Mouse (Mus musculus) right cerebral cortex, postnatal 36 days (tissue): Measurements from ENCODE around the gene Gstcd.

Experiments
- DNase-seq, 2 experiments: peaks; one replicate each; pipeline ENCODE4 v3.0.0; 2022; ENCODE audit warnings: low spot score in 2 of 2, mixed read lengths in 1 of 2

Gstcd gene

DNA sequence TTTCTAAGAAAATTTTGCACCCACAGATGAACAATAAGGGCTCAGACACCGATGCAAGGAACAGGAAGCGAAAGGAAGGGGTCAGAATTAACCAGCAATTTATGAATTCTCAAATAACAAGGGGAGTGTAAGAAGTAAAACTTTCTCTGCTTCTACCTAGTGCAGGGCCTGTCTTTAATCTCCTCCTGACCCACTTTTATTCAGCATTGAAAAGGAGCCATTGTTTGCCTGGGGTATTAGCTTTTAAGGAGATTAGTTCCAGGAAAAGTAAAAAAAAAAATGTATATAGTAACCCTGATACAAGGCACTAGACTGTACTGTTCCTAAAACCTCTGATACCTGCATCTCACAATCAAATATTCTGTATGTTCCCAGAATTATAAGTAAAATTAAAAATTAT is 64.9 kb downstream of the Gstcd start:
- no peak for DNase-seq

DNA sequence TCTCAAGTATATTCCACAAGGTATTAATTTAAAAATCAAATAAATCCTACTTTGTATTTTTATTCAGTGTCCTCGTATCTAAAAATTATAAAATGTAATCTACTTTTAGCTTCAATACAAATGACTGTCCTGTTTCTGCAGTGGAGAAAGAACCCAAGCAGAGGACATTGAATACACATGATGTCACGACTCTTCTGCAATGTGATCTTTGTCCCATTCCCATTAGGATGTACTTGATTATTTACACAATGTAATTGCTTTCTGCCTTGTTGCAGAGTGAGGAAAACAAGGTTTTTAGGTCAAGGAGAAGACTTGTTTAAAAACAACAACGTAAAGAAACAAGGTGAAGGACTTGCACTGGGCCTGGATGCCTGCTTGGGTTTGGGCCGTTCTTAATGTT is 84.6 kb downstream of the Gstcd start:
- no peak for DNase-seq

DNA sequence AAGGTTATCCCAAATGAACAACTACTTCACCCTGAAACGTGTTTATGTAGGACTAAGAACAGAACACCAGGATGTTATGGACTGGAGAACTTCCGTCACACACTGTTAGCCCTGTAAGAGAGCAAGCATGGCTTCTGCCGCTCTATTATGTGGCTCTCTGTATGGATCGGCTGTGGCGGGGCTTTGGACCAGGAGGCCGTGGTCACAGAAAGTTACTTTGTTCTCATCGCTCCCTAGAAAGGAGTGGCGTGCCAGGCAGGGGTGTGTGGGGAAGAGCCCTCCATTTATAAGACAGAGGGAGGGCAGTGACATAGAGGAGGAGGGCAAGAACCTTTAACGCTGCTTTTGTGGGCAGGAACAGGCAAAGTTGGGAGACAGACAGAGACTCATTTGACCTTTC is 95.5 kb downstream of the Gstcd start:
- no peak for DNase-seq

DNA sequence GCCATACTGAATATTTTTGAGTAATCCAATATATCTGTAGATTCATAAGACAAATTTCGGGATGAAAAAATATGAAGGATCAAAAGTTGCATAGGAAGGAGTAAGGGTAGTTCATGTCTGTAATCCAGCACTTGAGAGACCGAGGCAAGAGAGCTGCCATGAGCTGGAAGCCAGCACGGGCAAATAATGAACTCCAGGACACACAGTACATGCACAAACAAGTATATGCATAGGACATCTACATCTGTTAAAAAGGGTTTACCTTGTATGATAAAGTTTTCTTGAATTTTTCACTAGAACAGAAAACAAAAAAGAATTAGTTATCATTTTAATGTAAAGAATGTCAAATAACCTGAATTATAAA is 95.9 kb downstream of the Gstcd start:
- no peak for DNase-seq

DNA sequence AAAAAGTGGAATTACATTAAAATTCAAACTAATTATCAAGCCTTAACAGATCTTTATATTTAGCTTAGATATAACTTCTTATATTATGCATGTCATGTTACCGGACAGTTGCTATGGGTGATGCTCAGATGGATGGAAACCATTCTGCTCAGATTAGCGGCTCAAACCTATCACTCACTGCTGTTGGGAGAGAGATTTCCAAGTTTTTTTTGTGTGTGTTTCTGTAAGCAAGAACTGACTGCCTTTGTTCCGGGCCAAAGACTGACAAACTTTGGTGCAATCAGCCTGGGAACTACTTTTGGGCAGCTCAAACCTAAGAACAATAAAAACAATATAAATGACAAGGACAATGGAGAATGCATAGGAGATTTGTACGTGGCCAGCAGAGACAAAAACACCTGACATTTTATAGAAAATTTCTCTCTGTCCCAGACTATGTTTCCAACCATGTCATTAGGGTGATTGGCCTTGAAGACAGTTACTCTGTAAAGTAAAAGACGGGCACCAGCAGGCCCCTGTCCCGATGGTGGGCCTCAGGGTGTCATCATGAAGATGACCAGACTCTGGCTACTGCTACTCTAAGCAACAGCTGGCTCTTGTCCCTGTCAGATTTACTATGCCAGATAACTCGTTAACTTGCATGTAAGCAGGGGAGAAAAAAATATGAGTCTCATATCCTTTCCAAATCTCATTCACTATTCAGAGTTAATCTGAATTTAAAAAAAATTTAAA is 96.5 kb downstream of the Gstcd start:
- no peak for DNase-seq

DNA sequence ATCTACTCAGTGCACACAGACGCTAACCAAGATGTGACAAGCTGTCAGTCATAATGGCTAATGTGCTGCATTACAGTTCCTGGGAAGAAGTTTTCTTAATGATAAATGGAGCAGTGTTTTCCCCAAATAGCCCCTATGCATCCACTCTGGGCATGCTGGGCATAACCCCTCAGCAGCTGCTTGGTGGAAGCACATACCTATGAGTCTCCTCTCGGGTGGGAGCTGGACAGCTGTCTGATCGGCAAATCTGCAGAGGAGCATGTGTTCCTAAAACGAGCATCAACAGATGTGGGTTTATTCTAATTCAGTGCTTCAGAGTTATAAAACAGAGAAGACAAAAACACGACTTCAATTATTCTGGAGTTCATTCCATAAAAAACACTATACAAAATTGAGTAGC is 105.6 kb downstream of the Gstcd start:
- DNase-seq, result no peak

DNA sequence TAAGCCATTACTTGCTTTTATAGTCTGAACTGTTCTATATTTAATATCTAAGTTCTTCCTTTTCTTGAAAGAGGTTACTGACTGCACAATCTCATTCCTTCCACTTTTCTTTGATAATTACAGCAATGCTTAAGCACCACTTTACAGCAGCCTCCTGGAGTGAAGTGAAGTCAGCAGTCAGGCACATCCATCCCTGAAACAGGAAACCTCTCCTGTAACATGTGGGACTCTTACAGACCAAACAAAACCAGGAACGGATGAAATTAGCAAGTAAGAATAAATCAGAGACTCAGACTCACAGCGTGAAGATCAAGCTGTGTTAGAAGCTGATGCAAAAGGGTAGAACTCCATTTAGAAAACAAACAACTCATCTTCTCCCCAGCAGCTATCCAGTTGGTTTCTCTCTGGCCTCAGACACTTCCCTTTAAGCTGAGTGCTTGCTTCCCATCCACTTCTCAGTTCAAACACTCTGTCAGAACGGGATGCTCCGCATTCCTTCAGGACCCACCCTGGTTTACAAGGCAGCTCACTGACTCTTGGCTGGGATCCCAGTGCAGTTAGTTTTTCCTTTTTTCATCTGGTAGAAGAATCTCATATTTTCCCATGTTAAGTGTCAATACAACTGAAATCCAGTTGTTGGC is 107.9 kb downstream of the Gstcd start:
- DNase-seq, result no peak

DNA sequence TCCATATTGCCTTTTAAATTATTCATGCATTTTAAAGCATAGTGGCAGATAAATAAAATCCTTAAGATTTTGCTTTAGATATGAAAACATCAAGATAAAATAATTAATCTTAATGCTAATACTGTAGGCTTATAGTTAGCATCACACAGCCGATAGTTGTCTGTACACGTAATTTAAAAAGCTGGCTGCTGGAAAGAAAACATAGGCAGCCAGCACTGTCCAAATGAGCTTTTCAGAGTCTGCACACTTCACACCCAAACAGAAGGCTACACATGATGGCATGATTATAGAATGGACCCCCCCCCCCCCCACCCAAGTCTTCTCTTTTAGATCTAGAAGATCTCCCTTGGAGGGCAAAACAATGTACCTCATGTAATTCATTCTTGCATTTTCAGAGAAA is 109.9 kb downstream of the Gstcd start:
- no peak for DNase-seq

DNA sequence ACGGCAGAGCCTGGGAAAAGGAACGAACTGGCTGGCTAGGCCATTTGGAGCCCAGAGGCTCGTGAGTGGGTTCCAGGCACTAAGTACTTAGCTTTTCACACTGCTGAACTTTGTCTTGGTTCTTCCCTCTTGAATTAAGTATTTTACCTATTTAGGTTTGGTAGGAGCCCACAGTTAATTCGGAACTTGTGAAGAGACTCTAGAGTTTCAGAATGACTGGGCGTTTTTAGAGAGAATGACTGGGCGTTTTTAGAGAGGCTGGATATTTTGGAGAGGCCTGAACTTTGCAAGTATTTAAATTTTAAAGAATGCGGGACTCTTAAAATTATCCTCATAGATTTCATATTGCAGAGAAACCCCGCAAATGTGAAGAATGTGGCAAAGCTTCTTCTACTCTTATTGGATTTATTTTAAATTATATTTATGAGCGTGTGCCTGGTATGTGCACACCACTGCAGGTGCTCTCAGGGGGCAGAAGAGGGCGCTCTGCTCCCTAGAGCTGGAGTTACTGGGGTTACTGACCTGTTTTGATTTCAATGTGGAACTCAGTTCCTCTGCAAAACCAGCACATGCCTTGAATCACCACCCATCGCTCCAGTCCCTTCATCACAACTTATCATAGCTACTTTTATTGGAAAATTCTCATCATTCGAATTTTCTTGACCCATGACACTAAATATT is 111.9 kb downstream of the Gstcd start:
- DNase-seq, result no peak

DNA sequence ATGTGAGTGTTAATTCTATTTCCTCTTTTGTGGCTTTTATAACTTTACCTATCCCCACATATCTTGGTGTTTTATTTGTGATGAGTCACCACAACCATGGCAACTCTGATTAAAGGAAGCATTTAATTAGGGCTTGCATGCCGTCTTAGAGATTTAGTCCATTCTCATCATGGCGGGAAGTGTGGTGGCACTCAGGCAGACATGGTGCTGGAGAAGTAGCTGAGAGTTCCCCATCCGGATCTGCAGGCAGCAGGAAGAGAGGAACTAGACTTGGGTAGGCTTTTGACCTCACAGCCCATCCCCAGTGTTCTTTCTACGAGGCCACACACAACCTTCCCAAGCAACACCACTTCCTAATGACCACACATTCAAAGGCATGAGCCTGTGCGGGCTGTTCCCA is 125.6 kb downstream of the Gstcd start:
- DNase-seq, result no peak

DNA sequence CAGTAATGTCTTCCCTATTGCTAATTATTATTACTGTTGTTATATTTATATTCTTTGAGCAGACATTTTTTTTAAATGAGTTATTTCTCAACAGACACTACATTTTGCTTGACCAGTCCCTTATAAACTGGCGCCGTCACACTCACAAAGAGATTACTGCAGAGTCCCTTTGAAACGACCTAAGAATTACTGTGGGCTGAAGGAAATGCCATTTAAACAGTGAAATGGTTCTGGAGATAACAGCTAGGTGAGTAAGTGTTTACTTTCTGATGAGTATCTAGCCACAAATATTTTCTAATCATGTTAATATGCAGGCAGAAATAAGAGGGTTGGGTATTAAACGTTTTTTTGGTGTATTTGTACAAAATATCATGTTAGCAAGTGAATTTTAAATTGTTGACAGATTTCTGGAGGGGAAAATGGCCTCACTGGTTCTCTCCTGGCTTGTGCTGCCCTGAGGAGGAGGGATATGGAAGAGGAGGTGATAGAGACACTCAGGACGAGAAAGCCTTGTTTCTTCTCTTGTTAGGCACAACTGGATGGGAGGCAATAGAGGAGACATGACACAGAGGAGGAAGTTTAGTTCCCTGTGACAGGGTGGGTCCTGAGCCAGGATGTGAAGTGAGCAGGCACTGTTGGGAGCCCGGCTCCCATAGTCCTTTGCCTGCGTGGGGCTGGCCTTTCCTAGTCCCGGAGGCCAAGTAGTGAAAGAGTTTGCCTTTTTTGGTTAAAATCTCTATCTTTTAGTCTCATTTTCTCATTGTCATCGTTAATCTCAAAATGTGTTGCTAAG is 126.9 kb downstream of the Gstcd start:
- DNase-seq, result no peak

DNA sequence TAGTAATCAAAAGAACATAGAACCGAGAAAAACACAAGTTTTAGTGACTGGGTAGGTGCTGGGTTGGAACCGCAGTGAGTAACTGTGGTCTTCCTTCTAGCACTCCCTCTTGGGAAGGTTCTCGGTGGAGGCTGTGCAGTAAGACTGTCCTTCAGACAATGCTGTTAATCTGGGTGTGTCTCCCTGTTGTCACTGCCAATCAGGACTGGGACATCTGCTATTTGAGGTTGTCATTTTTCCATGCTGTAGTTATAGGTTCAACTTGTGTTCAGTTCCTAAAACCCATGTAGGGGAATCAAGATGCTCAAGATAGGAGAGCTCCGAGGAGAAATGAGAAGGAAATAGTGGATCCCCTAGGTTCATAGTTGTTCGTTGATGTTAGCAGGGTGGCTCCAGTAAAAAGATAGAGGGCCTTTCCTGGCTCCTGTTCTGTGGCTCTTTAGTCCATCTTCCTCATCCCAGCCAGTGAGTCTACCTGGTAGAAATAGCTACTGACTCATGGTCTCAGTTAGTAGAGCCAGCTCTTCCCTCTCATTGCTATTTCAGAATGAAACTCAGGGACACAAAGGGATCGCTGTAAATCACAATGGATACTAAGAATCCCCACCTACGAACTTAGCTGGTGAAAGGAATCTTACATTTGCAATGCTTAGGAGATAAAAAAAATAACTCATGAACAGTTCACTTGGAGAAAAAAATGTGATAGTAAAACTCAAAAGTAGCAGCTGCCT is 129.0 kb downstream of the Gstcd start:
- no peak for DNase-seq

DNA sequence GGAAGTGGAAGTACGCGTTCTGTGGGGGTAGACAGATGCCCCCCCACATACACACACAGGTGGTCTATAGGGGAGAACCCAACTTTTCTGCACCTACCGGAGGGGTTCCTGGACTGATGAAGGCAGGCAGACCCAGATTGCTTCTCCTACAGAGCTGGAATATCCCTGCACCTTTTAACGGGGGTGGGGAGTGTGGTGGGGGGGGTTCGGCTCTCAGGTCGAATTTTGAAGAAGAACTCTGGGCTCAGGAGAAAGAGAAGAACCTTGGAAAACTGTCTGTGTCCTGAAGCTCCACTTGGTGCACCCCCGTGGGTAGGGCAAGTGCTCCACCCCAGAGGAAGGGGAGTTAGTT is 141.3 kb downstream of the Gstcd start:
- DNase-seq, result no peak

DNA sequence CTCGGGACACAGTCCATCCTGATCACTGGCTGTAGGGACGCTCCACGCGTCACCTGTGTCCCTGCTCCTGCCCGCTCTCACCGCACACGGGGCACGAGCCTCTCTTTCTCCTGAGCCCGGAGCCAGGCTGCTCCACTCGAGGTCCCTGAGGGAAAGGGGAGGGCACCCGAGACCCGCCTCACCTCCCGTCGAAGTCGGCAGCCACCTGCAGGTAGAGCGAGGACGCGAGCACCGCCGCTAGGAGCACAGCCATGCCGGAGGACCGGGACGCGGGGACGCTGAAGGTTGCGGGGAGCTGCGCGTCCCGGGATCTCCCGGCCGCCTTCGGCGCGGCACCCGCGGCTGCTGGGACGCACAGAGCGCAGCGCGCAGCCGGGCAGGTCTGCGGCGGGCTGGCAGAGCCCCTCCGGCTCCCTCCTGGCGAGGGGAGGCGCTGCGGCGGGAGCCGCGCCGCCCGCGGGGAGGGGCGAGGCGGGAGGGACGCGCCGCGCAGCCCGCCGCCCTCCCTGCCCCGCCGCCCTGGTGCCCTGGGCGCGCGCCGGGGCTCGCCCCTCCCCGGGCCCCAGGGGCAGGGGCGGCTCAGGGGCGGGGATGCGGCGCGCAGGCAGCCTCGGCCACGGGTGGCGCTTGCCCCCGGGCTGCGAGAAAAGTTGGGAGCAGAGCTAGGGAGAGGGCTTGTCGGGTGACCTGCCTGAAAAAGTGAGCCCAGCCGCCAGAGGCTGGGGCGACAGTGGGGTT is 141.9 kb downstream of the Gstcd start, which contains the start of gene Npnt:
TSS of gene Npnt (minus strand) at position 501 of the 738 bp plus-strand sequence.
- no peak for DNase-seq

DNA sequence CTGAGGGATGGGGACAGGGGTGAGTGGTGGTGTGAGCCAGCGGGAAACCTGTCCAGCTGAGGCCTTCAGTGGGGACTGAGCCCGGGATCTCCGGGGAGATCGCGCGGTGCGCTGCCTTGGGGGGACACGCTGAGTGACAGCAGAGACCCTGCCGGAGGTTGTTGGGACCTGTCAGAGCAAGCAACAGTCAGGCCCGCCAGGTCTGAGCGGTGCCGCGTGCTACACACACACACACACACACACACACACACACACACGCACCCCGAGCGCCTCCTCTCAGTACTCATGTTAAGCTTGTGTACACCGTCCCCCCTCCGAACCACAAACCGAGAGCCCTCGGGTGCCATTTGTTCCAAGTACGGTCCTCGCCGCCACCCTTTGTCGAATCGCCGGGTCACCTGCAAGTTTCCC is 142.4 kb downstream of the Gstcd start:
- DNase-seq, result no peak

DNA sequence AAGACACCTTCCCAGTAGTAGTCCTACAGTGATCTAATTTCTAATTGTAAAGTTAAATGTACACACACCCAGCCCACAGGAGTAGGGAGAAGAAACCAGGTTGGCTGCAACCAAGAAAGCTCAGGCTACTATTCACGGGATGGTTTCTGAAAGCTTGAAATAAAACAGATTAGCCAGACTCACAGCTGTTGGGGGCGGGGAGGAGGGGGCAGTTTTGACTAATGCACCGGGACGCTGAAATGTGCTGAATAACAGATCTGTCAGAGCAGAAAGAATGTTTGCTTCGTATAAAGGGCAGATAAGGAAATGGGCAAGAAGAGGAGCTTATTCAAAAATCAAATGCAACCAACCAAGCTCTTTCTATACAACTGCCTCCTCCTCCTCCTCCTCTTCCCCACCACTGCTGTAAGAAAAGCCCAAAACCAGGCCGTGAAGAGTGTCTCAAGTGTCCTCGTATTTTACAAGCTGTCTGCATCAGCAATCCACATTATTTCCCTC is 143.5 kb downstream of the Gstcd start:
- no peak for DNase-seq

DNA sequence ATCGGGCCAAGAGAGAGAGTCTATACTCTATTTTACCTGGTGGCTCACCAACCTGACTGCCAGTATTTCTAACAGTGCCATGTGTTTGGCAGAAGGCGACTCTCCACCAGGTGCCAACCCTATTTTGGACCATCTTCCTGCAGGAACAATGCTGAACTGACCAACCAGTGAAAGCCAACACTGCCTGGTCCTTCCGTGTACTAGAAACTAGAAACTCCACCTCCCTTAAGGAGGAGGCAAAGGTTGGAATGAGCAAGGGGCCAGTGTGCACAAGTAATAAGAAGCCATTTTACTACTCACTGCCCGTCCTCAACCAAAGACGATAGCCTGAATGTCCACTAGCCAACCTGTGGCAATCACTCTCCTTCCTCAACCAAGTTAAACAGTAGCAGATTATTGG is 145.7 kb downstream of the Gstcd start:
- DNase-seq, result no peak

DNA sequence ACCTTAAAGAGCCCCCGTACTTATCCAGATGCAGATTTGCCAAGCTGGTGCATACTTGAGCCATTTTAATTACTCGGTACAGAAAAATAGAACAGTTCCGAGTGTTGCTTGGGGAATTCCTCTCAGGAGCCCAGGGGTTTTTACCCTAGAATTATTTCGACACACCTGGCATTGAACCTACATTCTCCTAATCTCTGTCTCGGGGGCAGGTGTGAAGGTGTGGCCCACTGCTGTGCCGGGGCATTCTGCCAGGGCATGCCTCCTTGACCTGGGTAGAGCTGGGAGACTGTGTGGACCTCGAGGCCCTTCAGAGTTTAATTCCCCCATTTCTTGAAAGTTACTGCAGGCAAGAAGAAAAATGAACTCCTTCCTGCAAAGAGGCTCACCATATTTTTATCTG is 146.2 kb downstream of the Gstcd start:
- DNase-seq, result no peak

DNA sequence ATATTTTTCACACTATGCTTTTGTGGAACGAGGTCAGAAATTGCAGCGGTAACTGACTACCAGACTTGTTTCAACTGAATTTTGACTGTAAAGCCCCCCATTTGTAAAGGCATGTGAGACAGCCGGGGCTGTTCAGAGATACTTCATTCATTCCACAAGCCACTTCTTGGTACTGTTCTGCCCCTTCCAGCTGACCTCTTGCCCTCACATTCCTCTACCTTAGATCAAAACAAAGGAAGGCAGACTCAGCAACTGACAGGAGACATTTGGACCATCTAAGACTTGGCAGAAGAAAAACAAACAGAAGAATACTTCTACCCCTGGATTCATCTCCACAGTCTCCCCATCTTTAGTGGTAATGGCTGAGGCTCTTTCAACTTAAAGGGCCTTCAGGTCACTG is 147.2 kb downstream of the Gstcd start:
- DNase-seq, result no peak

DNA sequence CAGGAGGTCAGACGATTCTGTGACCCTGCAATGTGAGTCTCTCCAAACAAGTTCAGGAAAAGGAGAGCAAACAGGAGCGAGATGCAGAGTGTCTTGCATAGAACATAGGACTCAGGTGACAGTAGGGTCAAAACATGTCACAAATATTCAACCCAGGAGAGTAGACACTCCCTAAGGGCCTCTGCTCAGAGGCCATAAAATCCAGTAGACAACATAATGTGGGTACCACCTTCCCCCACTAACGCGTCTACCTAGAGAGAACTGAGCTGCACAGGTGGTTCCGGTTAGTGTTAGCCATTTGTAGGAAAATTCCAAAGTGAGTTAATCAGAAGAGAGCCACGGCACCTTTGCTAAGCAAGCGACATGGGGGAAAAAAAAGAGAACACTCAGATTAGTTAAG is 147.6 kb downstream of the Gstcd start:
- no peak for DNase-seq

DNA sequence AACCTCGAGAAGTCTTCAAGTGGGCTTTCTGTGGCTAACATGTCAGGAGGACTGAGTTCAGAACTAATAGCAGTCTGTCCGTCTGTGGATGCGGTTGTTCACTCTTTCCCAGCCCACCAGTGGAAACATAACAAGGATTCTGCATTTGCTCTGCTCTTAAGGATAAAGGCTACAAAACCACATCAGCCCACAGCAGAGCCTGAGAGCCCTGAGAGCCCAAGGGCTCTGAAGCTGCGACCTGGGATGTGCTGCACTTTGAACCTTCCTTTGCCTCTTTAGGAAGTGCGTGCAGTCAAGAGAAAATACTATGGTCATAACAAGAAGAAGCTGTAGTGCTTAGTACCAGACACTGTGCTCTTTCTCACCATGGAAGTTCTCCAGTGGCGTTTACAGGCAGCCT is 149.1 kb downstream of the Gstcd start:
- no peak for DNase-seq
